Mouse (Mus musculus): Measurements from ENCODE around the gene Mtch1. TPM values are rescaled to one million over a fixed set of nuclear protein-coding genes. Genes with fewer than 3 reads are reported as not detected.
A peak's percentile ranks its signal among the peaks of the same experiment; 100 is the strongest.

Mtch1 gene
- total RNA-seq, 4 experiments from 2014 or later, result 196 to 220 (median 210) TPM

DNA sequence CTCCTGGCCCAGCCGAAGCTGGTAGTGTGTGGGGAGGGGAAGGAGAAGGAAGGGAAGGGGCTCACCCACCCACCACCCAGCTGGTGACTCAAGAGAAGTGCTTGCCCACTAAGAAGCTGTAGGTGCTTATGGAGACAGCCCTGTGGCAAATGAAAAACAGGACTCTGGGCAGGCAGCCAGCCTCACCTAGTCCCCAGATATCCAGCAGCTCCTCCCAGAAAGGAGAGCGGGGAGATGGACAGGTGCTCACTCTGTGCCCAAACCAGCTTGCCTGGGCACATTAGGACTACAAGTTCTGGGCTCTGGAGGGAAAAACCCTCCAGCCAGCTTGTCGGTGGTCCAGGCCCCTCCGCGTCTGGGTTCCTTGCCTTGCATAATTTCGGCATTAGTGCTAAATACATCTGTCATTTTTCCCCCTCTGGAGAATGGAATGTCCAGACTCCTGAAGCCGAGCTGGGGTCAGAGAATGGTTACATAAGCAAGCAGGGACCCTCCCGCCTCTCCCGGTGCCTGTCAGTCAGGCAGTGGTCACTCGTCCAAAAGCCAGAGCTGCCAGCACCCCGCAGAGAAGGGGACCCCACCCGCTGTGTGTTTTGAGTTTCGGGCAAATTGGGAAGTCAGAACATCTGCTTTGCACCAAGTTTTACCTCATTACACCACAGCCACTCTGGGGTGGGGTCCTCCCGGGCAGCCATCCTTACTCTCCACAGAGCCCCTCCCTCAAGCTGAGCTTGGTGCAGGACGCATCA, 42.5 kb downstream of the Mtch1 start:
- no peak for DNase-seq (ENCODE audit: low spot score)

DNA sequence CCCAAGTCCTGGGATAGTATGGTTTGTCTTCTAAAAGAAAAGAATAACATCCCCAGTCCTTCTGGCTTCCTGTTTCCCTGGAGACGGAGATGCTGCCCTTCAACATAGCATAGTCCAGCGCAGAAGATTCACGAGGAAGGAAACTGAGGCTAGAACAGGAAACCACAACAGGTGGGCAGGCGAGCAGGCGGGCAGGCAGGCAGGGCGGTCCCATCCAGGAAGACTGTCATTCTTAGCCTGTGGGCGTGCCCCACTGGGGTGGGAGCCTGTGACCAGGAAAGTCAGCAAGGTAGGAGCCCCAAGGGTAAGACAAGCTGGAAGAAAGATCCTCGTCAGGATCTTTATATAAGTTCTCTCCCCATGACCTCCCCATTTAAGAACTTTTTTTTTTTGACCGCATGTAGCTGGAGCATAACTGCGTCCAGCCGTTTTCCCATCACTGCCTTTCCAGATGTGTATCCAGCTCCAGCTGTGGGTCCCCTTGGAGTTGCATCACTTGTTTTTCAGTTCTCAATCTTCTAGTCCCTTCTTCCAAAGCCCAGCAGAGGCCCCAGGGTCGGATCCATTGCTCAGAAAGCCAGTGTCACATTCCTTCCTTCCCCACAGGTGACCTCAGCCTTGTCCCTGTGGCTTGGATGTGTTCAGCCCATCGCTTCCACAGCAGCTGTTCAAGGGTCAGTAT, 43.2 kb downstream of the Mtch1 start:
- DNase-seq (ENCODE audit: low spot score), result peak; percentile 42

DNA sequence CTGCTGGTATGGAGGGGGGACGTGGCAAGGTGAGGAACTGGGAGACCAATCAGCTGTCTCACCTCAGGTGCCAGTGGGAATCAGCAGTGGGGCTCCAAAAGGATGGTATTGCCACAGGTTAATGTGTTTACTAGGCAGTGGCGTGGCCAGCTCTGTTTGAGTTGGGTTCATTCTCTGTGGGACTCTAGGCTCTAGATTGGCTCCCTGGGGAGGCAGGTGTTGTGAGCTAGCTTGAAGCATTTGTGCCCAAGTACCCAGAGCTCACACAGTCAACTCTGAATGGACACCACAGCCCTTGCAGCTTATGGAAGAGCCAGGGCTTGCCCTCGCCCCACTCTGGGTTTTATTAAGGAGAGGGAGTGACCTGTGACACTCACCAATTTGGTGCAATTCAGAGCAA, 43.9 kb downstream of the Mtch1 start:
- no peak for DNase-seq (ENCODE audit: low spot score)

DNA sequence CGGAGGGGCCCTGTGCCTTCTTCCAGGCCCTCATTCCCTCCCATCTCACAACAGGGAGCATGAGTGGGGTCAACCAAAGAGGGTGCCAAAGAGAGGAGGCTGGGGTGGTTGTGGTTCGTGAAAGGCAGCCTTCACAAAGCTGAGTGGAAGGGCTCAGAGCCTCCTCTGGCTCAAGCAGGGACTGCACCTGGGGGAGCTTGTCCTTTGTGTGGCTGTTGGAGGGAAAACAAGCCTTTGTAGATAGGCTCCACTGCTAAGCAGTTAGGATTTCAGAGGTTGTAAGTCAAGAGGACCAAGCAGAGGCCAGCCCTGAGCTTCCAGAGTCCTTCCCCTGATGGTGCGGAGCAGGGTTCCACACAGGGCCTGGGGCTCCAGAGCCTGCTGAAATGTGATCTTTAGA, 44.6 kb downstream of the Mtch1 start:
- DNase-seq (ENCODE audit: low spot score), result no peak

DNA sequence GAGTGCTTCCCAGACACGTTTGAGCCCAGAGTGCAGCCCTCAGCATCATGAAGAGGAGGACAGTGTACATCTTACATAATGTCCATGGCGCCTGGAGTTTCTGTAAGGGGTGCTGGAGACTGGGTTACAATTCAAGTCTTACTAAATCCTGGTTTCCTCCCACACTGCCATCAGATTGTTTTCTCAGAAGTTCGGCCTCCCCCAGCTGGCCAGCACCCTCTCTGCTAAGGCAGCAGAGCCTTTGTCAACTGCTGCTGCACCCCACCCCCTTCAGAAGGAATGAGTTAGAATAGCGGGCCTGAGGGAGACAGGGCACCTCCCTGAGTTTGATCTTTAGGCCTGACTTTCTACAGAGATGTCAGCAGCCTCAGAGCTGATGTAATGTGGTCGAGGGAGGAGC, 45.6 kb downstream of the Mtch1 start:
- DNase-seq (ENCODE audit: low spot score), result no peak

DNA sequence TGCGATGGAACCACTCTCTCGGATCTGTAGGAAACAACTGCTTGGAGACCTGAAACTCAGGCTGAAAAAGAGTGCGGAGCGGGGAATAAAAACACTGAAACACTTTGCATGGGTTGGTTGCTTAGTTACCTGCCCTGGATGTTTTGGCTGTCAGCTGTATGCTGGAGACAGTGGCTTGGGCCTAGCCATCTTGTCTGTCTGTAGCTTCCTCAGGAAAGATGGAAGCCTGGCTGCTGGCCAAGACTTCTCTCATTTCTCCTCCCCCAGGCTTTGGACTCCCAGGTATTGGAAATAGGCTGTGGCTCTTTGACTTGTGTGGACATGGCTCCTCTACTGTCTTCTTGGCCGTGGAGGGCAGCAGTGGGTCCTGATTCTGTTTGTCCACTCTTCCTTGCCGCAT, 46.3 kb downstream of the Mtch1 start:
- DNase-seq (ENCODE audit: low spot score), result no peak

DNA sequence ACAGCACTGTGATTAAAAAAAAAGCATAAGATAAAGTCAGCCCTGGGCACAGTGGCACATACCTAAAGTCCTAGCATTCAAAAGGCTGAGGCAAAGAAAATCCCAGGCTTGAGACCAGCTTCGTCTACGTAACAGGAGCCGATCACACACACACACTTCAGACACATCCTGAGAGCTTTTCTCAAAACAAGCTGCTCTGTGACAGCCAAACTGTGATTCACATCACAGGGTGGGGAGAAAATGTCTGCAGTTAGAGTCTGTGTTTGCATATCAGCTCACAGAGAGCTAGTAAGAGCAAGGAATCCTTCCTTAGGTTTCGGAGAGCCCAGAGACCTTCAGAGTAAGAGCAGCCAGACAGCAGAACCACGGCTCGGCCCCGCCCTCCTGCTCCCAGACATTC, 46.8 kb downstream of the Mtch1 start:
- no peak for DNase-seq (ENCODE audit: low spot score)

DNA sequence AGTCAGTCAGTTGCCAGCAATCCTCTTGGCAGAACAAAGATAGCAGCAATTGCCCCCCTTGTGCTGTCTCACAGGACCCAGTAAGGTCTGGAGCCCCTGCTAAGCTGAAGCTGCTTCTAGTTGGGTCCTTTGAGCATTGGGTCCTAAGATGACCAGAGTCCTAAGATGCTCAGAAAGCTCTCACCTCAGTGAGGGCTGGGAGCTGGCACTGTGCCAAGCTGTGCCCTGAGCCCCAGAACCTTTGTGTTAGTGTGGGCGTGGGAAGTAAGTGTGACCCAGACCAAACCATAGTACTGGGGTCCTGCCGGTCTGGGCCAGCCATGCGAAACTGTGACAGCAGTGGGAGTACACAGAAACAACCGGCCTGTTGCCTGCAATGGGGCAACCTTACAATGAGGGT, 48.5 kb downstream of the Mtch1 start:
- no peak for DNase-seq (ENCODE audit: low spot score)

DNA sequence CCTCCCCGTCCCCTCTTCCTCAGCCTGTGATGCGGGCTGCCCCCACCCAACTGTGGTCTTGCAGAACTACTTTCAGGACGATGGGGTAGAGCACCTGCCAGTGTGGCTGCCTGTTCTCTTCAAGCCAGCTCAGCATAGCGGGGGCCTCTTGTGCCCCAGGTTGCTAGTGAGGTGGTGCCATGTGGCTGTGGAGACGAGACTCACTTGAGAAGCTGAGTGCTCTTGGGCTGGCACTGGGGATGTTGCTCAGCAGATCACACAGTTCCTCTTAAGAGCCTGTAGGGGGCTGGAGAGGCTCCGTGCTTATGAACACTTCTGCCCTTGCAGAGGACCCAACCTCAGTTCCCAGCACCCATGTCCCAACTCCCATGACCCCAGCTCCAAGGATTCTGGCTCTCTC, 49.9 kb downstream of the Mtch1 start:
- DNase-seq (ENCODE audit: low spot score), result no peak

DNA sequence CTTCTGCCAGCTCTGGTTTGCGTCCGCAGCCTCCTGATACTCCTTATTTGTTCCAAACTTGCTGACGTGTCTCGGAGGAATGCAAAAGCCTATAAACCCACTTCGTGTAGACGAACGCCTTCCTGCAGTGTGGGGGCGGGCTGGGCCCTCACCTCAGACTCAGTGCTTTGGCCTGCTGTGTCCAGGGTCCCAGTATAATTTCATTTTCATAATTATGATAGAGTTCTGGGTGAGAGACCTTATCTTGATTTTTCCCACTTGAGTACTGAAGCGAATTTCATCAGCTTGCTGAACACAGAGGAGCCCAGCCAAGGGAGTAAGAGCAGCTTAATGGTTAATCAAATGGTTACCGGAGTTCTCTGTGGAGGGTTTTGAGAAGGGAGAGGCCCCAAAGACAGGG, 50.4 kb downstream of the Mtch1 start:
- no peak for DNase-seq (ENCODE audit: low spot score)

DNA sequence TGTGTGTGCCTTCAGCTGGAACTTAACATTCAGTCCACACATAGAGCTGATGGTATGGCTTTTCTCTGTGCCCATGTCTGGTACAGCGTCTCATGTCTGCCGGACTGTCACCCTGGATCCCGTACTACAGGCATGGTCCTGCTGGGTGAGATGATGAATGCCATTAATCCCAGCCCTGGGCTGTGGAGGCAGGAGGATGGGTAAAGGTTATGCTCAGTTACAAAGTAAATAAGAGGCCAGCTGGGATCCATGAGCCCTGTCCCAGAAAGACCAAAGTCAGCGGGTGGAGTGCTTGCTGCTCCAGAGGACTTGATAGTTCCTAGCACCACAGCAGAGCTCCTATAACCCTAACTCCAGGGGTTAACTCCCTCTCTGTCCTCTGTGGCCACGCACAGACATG, 51.9 kb downstream of the Mtch1 start:
- DNase-seq (ENCODE audit: low spot score), result no peak

DNA sequence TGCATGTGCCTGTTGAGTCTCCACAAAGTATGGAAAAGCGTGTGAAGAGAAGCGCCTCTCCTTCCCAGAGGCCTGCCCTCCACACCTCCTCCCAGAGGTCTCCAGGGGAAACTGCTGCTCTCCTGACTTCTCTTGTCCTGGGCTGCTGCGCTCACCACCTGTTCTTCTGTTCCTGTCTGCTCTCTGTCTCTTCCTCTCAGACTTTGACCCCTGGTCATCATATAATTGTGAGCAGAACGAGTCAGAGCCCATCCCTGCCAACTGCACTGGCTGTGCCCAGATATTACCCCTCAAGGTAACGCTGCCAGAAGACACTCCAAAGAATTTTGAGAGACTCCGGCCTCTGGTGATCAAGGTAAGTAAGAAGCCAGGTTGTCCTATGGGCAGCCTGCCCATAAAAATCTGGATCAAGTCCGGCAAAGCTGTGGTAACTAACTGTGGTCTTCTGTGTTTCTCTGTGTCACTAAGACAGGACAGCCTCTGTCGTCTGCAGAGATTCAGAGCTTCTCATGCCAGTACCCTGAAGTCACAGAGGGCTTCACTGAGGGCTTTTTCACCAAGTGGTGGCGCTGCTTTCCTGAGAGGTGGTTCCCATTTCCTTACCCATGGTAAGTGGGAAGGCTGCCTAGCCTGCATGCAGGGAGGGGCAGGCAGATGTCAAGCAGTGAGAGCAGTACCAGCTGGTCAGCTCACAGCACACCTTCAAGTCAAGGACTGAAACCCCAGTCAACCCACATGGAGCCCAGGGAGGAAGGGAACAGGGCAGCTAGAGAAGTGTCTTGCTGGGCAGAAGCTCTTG, 53.7 kb downstream of the Mtch1 start:
- no peak for DNase-seq (ENCODE audit: low spot score)

DNA sequence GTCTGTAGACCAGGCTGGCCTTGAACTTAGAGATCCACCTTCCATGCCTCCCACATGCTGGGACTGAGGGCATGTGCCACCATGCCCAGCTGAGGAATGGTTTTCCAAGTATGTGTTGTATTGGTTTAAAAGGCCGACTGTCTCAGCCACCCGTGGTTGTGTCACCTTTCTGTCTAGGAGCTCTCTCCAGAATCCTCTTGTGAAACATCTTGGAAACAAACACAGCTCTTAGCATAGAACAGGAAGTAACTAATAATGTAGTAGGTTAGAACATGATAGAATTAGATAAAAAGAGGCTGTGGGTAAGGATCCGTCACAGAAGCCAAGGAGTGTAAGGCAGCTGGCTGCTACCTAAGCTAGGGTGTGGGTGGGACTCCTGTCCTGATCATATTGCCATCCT, 54.7 kb downstream of the Mtch1 start:
- DNase-seq (ENCODE audit: low spot score), result no peak

DNA sequence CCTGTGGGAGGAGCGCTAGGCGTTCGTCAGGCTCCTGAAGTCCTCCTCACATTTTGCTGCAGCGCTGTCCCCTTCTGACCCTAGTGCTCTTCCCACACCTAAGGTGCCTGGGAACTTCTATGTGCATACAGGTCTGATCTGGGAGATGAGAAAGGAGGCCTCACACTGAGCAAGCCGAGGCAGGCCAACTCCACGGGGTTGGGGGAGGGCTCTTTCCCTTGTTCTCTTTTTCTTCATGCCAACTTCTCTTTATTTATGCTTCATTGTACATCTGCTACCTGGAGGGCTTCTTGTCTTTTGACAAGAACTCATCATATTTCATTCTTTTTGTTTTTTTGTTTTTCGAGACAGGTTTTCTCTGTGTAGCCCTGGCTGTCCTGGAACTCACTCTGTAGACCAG, 55.9 kb downstream of the Mtch1 start:
- no peak for DNase-seq (ENCODE audit: low spot score)

DNA sequence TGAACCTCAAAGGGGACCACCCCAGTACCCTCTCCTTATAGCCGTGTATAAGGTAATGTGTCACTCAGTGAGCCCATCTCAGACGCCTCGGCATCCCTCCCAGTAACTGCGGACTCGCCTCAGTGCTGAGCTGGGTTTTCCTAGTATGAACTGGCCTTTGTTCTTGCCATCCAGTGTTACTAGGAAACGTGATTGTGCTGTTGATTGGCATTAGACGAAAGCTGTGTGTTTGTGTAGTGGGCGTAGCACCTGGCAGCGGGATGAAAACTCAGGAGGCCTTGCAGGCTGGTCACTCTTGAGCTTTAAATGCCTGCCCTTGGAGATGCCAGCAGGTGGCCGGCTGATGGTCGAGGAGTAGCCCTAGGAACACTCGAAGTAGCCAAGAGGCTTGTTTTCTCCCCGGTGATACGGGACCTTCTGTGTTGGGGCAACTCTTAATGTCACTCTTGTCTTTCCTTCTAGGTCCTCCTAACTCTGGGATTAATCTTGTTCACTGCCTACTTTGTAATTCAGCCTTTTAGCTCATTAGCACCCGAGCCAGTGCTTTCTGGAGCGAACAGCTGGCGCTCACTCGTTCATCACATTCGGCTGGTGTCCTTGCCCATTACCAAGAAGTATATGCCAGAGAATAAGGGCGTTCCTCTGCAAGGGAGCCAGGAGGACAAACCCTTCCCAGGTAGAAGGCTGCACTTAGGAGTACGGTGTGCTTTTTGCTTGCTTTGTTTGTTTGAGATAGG, 65.3 kb downstream of the Mtch1 start:
- no peak for DNase-seq (ENCODE audit: low spot score)

Other genes starting within 250 kb of the Mtch1 start
- under 1 TPM in 3 of 4 experiments, not detected in 1; 0.12 to 0.75 (median 0.38) TPM for gene Rab44, start 233.8 kb downstream of the Mtch1 start, total RNA-seq (2022)
- 1 to 10 TPM; 3.2 to 9.5 (median 4.4) TPM for gene Cpne5, start 109.8 kb downstream of the Mtch1 start, total RNA-seq (2022)
- gene Ppil1, start 83.7 kb downstream of the Mtch1 start, total RNA-seq (2022), result 10 to 100 TPM; 36.5 to 43.8 (median 37.3) TPM
- gene BC004004, start 79.1 kb downstream of the Mtch1 start, total RNA-seq (2022), result 100 to 1,000 TPM; 294 to 476 (median 372) TPM
- gene Pi16, start 30.3 kb downstream of the Mtch1 start, total RNA-seq (2022), result 10 to 100 TPM; 17.9 to 22.9 (median 21.4) TPM
- gene Fgd2, start 13.0 kb upstream of the Mtch1 start, total RNA-seq (2022), result 1 to 10 TPM in 3 of 4 experiments, under 1 TPM in 1; 0.75 to 3.6 (median 1.5) TPM
- gene Pim1, start 142.8 kb upstream of the Mtch1 start, total RNA-seq (2022), result 10 to 100 TPM; 16.0 to 22.3 (median 17.4) TPM
- not detected for gene Gm17657, start 201.7 kb upstream of the Mtch1 start, total RNA-seq (2022)
- gene Tbc1d22b, start 201.9 kb upstream of the Mtch1 start, total RNA-seq (2022), result 10 to 100 TPM; 11.3 to 13.5 (median 11.9) TPM
- not detected for gene Tmem217, start 204.5 kb upstream of the Mtch1 start, total RNA-seq (2022)

Data from heart, adult 8-10 months (tissue).